Mouse (Mus musculus) G1E (cell line): ENCODE results near the gene Ptprq.

Source experiments
- CTCF ChIP-seq: IDR thresholded peaks from 2 replicates; pipeline ENCODE4 v1.5.1; 2012; ENCODE audit warnings: low read depth, low read length, inconsistent platforms, mixed read lengths
- GATA1 ChIP-seq: IDR thresholded peaks from 2 replicates; pipeline ENCODE4 v1.6.1; 2012; ENCODE audit warnings: borderline replicate concordance, low read length, inconsistent platforms, mixed read lengths
- POLR2AphosphoS5 ChIP-seq: IDR thresholded peaks from 2 replicates; pipeline ENCODE4 v1.6.1; 2012; ENCODE audit warnings: low read depth, low read length, inconsistent platforms; ENCODE audit not compliant: insufficient replicate concordance
- TAL1 ChIP-seq: conservative IDR thresholded peaks from 2 replicates; pipeline ENCODE4 v1.6.1; 2012; ENCODE audit warnings: low read depth, low read length, inconsistent platforms, mixed read lengths

- TF ChIP-seq CTCF (no peak), TAL1 (no peak), GATA1 (no peak), POLR2AphosphoS5 (no peak)
Measured at GRCm38 (mm10) chr10:107739815-107740214, 20.0 kb upstream of the Ptprq start.
